Mouse (Mus musculus) hindlimb bud, embryonic 11.5 days (tissue): ENCODE measurements around the gene Herpud1.

Source experiments
- DNase-seq: peaks from one replicate; pipeline ENCODE4 v3.0.0-alpha.2; 2012; ENCODE audit warnings: low read depth, low spot score; ENCODE audit errors: extremely low spot score

The Herpud1 gene

GRCm38 (mm10) chr8:94443153-94443552 is 56.9 kb downstream of the Herpud1 start:
- DNase-seq, result no peak

GRCm38 (mm10) chr8:94444480-94444879 is 58.2 kb downstream of the Herpud1 start:
- no peak for DNase-seq
